Mouse (Mus musculus) cerebellum, postnatal 4 days (tissue): ENCODE results near the gene Vgll4.
"Not testable (repeated sequence)": the region's sequence is repeated elsewhere in the genome, so short reads cannot be mapped to it uniquely, and the experiment has no call there.

Experiments used
- DNase-seq, 2 experiments: peaks; one replicate each; pipeline ENCODE4 v3.0.0; 2022; ENCODE audit warnings: low spot score in 2 of 2, mixed read lengths in 1 of 2

Vgll4 gene

GRCm38 (mm10) chr6:114893427-114894209, 76.2 kb downstream of the Vgll4 start:
- DNase-seq: no peak

GRCm38 (mm10) chr6:114892363-114892762, 77.4 kb downstream of the Vgll4 start:
- DNase-seq: peak in 1 of 2 experiments; percentile 62

- DNase-seq: no peak
Observed at GRCm38 (mm10) chr6:114891771-114892170, 78.0 kb downstream of the Vgll4 start.

- no peak for DNase-seq
Observed at GRCm38 (mm10) chr6:114891272-114891671, 78.5 kb downstream of the Vgll4 start.

GRCm38 (mm10) chr6:114890411-114891115, 79.2 kb downstream of the Vgll4 start:
- DNase-seq: peak; percentile 64 to 92

GRCm38 (mm10) chr6:114889971-114890370, 79.8 kb downstream of the Vgll4 start:
- DNase-seq: not testable (repeated sequence)

- peak in 1 of 2 experiments; percentile 63 for DNase-seq
Observed at GRCm38 (mm10) chr6:114888922-114889321, 80.9 kb downstream of the Vgll4 start.

GRCm38 (mm10) chr6:114886504-114887361, 83.1 kb downstream of the Vgll4 start:
- DNase-seq: no peak

GRCm38 (mm10) chr6:114886012-114886411, 83.8 kb downstream of the Vgll4 start:
- no peak for DNase-seq

GRCm38 (mm10) chr6:114885129-114885528, 84.7 kb downstream of the Vgll4 start:
- DNase-seq: no peak

GRCm38 (mm10) chr6:114883261-114883740, 86.5 kb downstream of the Vgll4 start:
- peak in 1 of 2 experiments; percentile 62 for DNase-seq

GRCm38 (mm10) chr6:114882675-114883074, 87.1 kb downstream of the Vgll4 start:
- no peak for DNase-seq

GRCm38 (mm10) chr6:114882212-114882611, 87.6 kb downstream of the Vgll4 start:
- DNase-seq: no peak

GRCm38 (mm10) chr6:114880798-114881197, 89.0 kb downstream of the Vgll4 start:
- DNase-seq: no peak

- peak in 1 of 2 experiments; percentile 55 for DNase-seq
Observed at GRCm38 (mm10) chr6:114878841-114879520, 90.8 kb downstream of the Vgll4 start.

GRCm38 (mm10) chr6:114876546-114876945, 93.2 kb downstream of the Vgll4 start:
- DNase-seq: no peak

GRCm38 (mm10) chr6:114876033-114876432, 93.8 kb downstream of the Vgll4 start:
- no peak for DNase-seq

- peak; percentile 86 to 92 for DNase-seq
Observed at GRCm38 (mm10) chr6:114875018-114875558, 94.7 kb downstream of the Vgll4 start.

- DNase-seq: no peak
Observed at GRCm38 (mm10) chr6:114874138-114874928, 95.5 kb downstream of the Vgll4 start.

GRCm38 (mm10) chr6:114873808-114874137, 96.0 kb downstream of the Vgll4 start:
- DNase-seq: no peak
